Mouse (Mus musculus): ENCODE measurements around the gene Prickle1. TPM values are rescaled to one million over a fixed set of nuclear protein-coding genes. Genes with fewer than 3 reads are reported as not detected.

The Prickle1 gene
- polyA plus RNA-seq, 1 experiment from 2014 or later, result 2.5 TPM

DNA sequence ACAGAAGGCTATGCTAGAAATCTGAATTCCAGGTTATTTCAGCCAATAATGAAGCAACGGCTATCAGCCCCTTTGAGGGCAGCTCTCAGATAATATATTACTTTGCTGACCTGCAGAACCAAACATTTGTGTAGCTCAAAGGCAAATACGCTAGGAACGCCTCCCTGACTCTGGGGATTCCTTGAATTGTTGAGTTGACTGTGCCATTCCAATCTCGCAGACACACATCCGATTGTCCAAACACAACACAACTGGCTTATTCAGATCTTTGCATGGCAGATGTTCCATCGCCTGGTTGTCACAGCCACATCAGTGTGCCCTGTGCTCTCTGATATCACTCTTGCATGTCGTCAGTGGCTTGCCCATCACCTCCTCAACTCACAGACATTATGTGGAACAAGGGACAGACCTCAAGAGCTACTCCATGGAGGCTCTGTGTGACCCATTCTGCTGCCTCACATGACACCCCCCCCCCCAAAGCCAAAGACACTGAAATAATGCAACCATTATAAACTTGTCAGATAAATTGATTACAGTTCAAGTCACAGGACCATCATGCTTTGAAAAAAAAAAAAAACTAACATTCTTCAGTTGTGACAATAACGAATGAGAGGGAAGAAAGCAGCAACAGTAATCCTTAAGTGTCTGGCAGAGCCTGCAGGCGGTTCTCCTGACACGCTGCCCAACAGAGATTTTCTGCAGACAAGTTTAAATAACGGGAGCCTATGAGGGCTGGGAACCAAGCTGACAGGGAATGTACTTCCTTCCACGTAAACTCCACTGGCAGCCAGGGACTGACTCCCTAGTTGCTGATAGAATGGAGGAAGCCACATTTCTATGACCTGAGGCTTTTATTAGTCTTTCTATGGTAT, 65.6 kb downstream of the Prickle1 start:
- Histone ChIP-seq H3K4me3 (ENCODE audit: low read depth, low read length) (no peak overlapping the region), H3K4me1 (ENCODE audit: insufficient read depth) (peaks cover 4% of the 10 kb centered on the region; the same call in 1 of the 2 replicates), H3K27ac (ENCODE audit: low read depth) (no peak overlapping the region), H3K27me3 (ENCODE audit: insufficient read depth, low read length) (no peaks in the 10 kb centered on the region), H3K36me3 (replicated peaks; ENCODE audit: insufficient read depth, low read length) (no peaks in the 10 kb centered on the region), H3K9me3 (ENCODE audit: low read length) (no peaks in the 10 kb centered on the region), H3K9ac (replicated peaks) (no peak overlapping the region), H3K4me2 (ENCODE audit: low read depth, low read length) (no peak overlapping the region)
- DNase-seq, result no peak
- ATAC-seq, result no peak
- 39% methylated on average over 12 of the region's 12 CpGs for WGBS (ENCODE audit: insufficient replicate concordance)
- no peak for TF ChIP-seq CTCF (IDR thresholded peaks at IDR 0.05; ENCODE audit: low read depth)
- TF ChIP-seq EP300 (IDR thresholded peaks at IDR 0.05; ENCODE audit: low read depth), result no peak

DNA sequence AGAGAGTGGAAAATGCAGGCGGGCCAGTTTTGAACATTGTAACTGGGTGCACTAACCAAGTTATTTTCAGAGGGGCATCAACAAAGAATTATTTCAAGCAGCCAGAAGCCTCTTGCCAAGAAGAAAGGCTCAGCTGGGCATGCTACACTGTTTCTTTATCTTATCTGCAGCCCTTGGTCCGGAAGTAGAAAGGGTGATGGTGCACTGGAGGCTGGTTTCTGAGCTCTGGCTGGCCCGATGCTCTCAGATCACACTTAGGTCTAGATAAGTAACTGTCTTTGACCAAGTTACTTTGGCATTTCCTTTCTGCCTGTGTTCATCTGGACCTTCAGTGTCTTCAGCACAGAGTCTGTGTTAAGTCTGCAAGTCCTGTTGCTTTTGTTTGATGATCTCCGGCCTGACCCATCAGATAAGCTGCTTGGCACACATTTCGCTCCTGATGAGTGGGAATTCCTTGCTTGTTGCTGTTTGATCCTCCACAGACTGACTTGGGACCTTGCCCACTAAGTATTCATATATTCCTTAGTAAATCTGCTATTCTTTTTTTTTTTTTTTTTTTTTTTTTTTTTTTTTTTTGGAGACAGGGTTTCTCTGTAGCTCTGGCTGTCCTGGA, 70.3 kb downstream of the Prickle1 start:
- Histone ChIP-seq H3K27me3 (ENCODE audit: insufficient read depth, low read length) (0 out of 2 replicates have a peak, but pooled peaks cover 10% of the 10 kb centered on the region), H3K9me3 (ENCODE audit: low read length) (no peaks in the 10 kb centered on the region), H3K4me2 (ENCODE audit: low read depth, low read length) (no peak overlapping the region), H3K4me1 (ENCODE audit: insufficient read depth) (peaks cover 4% of the 10 kb centered on the region; the same call in 1 of the 2 replicates), H3K4me3 (ENCODE audit: low read depth, low read length) (no peak overlapping the region), H3K27ac (ENCODE audit: low read depth) (no peak overlapping the region), H3K36me3 (replicated peaks; ENCODE audit: insufficient read depth, low read length) (no peaks in the 10 kb centered on the region), H3K9ac (replicated peaks) (no peak overlapping the region)
- 34% methylated on average over 5 of the region's 5 CpGs for WGBS (ENCODE audit: insufficient replicate concordance)
- TF ChIP-seq EP300 (IDR thresholded peaks at IDR 0.05; ENCODE audit: low read depth) (no peak), CTCF (IDR thresholded peaks at IDR 0.05; ENCODE audit: low read depth) (no peak)
- no peak for ATAC-seq
- no peak for DNase-seq

GRCm38 (mm10) chr15:93521787-93522180, 73.9 kb downstream of the Prickle1 start:
- Histone ChIP-seq H3K9me3 (ENCODE audit: low read length) (no peaks in the 10 kb centered on the region), H3K4me2 (ENCODE audit: low read depth, low read length) (no peak overlapping the region), H3K9ac (replicated peaks) (no peak overlapping the region), H3K27me3 (ENCODE audit: insufficient read depth, low read length) (peaks cover 15% of the 10 kb centered on the region), H3K36me3 (replicated peaks; ENCODE audit: insufficient read depth, low read length) (no peaks in the 10 kb centered on the region), H3K4me1 (ENCODE audit: insufficient read depth) (peaks cover 18% of the 10 kb centered on the region), H3K27ac (ENCODE audit: low read depth) (no peak overlapping the region), H3K4me3 (ENCODE audit: low read depth, low read length) (no peak overlapping the region)
- TF ChIP-seq EP300 (IDR thresholded peaks at IDR 0.05; ENCODE audit: low read depth), result no peak
- no peak for TF ChIP-seq CTCF (IDR thresholded peaks at IDR 0.05; ENCODE audit: low read depth)
- ATAC-seq (no peak), DNase-seq (no peak)
- 15% methylated on average over 3 of the region's 3 CpGs for WGBS (ENCODE audit: insufficient replicate concordance)

GRCm38 (mm10) chr15:93521088-93521786, 74.5 kb downstream of the Prickle1 start:
- H3K4me3 ChIP-seq (ENCODE audit: low read depth, low read length), result no peak overlapping the region
- TF ChIP-seq EP300 (IDR thresholded peaks at IDR 0.05; ENCODE audit: low read depth) (no peak), CTCF (IDR thresholded peaks at IDR 0.05; ENCODE audit: low read depth) (no peak)
- ATAC-seq (no peak), DNase-seq (no peak)
- H3K4me1 ChIP-seq (ENCODE audit: insufficient read depth), result peaks cover 18% of the 10 kb centered on the region
- no peaks in the 10 kb centered on the region for H3K9me3 ChIP-seq (ENCODE audit: low read length)
- no peak overlapping the region for H3K4me2 ChIP-seq (ENCODE audit: low read depth, low read length)
- H3K27me3 ChIP-seq (ENCODE audit: insufficient read depth, low read length), result peaks cover 15% of the 10 kb centered on the region
- WGBS (ENCODE audit: insufficient replicate concordance), result 63% methylated on average over 11 of the region's 11 CpGs
- no peak overlapping the region for H3K9ac ChIP-seq (replicated peaks)
- no peaks in the 10 kb centered on the region for H3K36me3 ChIP-seq (replicated peaks; ENCODE audit: insufficient read depth, low read length)
- H3K27ac ChIP-seq (ENCODE audit: low read depth), result no peak overlapping the region

DNA sequence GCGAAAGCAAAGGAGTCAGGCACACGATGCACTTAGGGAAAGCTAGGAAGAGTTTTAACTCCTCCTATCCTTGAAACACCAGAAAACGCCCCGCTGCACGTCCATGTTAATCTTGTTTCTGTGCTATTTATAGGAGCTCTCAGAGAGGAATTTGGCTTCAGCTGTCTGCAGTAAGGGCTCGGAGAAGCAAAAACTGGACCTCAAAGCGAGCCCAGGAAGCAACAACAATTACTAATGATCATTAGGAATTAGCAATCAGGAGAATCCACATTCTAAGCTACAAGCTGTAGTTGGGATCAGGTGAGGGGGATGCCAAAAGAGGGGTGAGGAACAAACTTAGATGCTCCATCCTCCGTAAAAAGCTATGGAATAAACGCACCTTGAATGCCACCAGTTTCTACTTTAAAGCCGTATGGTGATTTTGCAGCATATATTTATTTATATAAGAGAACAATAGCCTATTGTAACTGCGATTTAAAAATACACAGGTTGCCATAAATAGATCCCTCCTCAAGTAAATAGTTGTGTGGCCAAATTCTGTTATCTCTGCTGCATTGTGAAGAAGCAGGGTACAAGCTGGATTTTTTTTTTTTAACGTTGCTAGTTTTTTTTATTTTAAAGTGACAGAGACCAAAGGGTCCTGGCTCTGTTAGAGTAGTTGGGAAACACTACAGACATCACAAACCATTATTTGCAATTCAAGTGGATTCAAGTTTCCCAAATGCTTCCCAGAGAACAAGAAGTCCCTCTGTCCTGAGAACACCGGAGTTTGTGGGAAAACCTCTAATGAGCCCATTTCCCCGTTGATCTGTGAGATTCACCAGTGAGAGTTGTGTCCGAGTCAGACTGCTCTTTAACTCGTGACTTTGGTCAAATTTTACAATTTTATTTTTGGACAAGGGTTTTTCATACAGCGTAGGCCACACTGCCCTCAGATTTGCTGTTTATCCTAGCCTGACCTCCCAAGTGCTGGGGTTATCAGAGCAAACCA, 75.6 kb downstream of the Prickle1 start:
- peak overlapping the region; percentile 86 for H3K4me2 ChIP-seq (ENCODE audit: low read depth, low read length)
- peak overlapping the region; percentile 75 for H3K27ac ChIP-seq (ENCODE audit: low read depth)
- WGBS (ENCODE audit: insufficient replicate concordance), result 11% methylated on average over 17 of the region's 17 CpGs
- no peak for DNase-seq
- peak overlapping the region; percentile 52; the same call in 1 of the 2 replicates for H3K9ac ChIP-seq (replicated peaks)
- no peak for TF ChIP-seq EP300 (IDR thresholded peaks at IDR 0.05; ENCODE audit: low read depth)
- no peaks in the 10 kb centered on the region for H3K36me3 ChIP-seq (replicated peaks; ENCODE audit: insufficient read depth, low read length)
- peak overlapping the region; percentile 70 for H3K4me3 ChIP-seq (ENCODE audit: low read depth, low read length)
- peaks cover 18% of the 10 kb centered on the region for H3K4me1 ChIP-seq (ENCODE audit: insufficient read depth)
- no peaks in the 10 kb centered on the region for H3K9me3 ChIP-seq (ENCODE audit: low read length)
- H3K27me3 ChIP-seq (ENCODE audit: insufficient read depth, low read length), result peaks cover 15% of the 10 kb centered on the region
- no peak for ATAC-seq
